24 mouse cellular contexts compared by ENCODE assay signal in the genomic region with DNA sequence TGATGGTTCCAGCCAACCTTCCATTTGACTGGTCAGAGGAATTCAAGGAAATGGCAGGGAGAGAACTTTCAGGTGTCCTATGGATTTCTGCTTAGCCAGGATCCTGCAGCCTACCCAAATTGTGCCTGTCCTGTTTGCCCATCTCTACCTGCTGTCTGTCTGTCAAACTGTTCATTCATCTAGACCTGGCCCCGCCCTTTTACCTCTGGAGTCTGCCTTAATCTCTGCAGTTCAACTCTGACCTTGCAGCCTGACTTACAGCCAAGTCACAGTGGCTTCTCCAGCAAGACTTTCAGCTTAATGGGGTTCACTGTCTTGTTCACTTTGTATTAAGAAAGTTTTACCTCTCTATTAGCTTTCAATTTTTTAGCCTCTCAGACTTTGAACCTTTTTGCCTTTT. TPM values are rescaled to one million over a fixed set of nuclear protein-coding genes. Genes with fewer than 3 reads are reported as not detected.
"Had no signal": no experiment of that assay in that cellular context is flagged by ENCODE, and none has a peak within 500 bp of the region (broad histone marks: within the 10 kb centered on the region; RNA-seq: fewer than 3 reads in every experiment).

No protein-coding gene starts in this region.

- H3K27me3 ChIP-seq: midbrain, embryonic 13.5 days; midbrain, embryonic 15.5 days; neural tube, embryonic 12.5 days had no signal

- H3K4me2 ChIP-seq: lung, embryonic 14.5 days; midbrain, embryonic 11.5 days; midbrain, embryonic 13.5 days; midbrain, embryonic 15.5 days; neural tube, embryonic 12.5 days had no signal

- H3K36me3 ChIP-seq: midbrain, embryonic 13.5 days; midbrain, embryonic 15.5 days; neural tube, embryonic 12.5 days had no signal

- H3K4me1 ChIP-seq: midbrain, embryonic 13.5 days; midbrain, embryonic 15.5 days; neural tube, embryonic 12.5 days had no signal

- H3K9me3 ChIP-seq: midbrain, embryonic 13.5 days; midbrain, embryonic 15.5 days; neural tube, embryonic 12.5 days had no signal

- H3K4me3 ChIP-seq: midbrain, embryonic 13.5 days; midbrain, embryonic 15.5 days; neural tube, embryonic 12.5 days had no signal

- DNase-seq: lung, adult 18-20 months; lung, embryonic 14.5 days; lung, postnatal 10 days; lung, postnatal 4 days; right cerebral cortex, postnatal 14 days; spleen, adult 18-20 months; thymus, adult 18-20 months; thymus, postnatal 14 days; thymus, postnatal 36 days had no signal

- H3K27ac ChIP-seq: midbrain, embryonic 13.5 days; midbrain, embryonic 15.5 days; neural tube, embryonic 12.5 days had no signal

- H3K9ac ChIP-seq: lung, embryonic 14.5 days; midbrain, embryonic 13.5 days; midbrain, embryonic 15.5 days; neural tube, embryonic 12.5 days had no signal

- ATAC-seq: midbrain, embryonic 13.5 days; midbrain, embryonic 15.5 days had no signal

RNA-seq across cellular contexts. Expression of gene Henmt1, which starts 13.4 kb away (rescaled TPM):
- total RNA-seq: megakaryocyte-erythroid progenitor cell, adult 5-6 weeks; monocyte, adult 5-6 weeks; neutrophil, adult 5-6 weeks had no signal
- polyA plus RNA-seq: liver, embryonic 16.5 days had no signal

RNA-seq across cellular contexts. Expression of gene Gm9857, which starts 13.9 kb away (rescaled TPM):
- total RNA-seq: megakaryocyte, adult 5-6 weeks; megakaryocyte-erythroid progenitor cell, adult 5-6 weeks; midbrain, postnatal 0 days; monocyte, adult 5-6 weeks; neutrophil, adult 5-6 weeks had no signal
- polyA plus RNA-seq: liver, embryonic 16.5 days; lung, embryonic 14.5 days; lung, embryonic 16.5 days; midbrain, embryonic 11.5 days; midbrain, embryonic 15.5 days; midbrain, postnatal 0 days; neural tube, embryonic 12.5 days; neural tube, embryonic 14.5 days; stomach, embryonic 14.5 days; stomach, embryonic 16.5 days; thymus, postnatal 0 days had no signal

RNA-seq across cellular contexts. Expression of gene Fndc7, which starts 36.5 kb away (rescaled TPM):
- total RNA-seq: megakaryocyte-erythroid progenitor cell, adult 5-6 weeks; midbrain, postnatal 0 days; monocyte, adult 5-6 weeks had no signal
- polyA plus RNA-seq: midbrain, embryonic 11.5 days; midbrain, embryonic 13.5 days; midbrain, postnatal 0 days; stomach, embryonic 14.5 days had no signal
